Mouse (Mus musculus) stomach, postnatal 0 days (tissue): ENCODE measurements at regions not wholly inside any gene's neighbourhood (a gene's known extent, or its start where the extent isn't known, plus 50 kb on each side); places are given as distances from the start of the nearest gene placed in this dataset.

Source experiments
- ATAC-seq: fragments of 200-750 bp; cut with Nextera tagmentation; 2 replicates; pipeline ENCODE4 v1.8.0; 2017; ENCODE audit not compliant: low FRiP score, low TSS enrichment
- DNase-seq: peaks from one replicate; pipeline ENCODE4 v3.0.0-alpha.2; 2016; ENCODE audit warnings: low spot score
- H3K27ac ChIP-seq: fragments of 300-500 bp; sonication (generic); replicated peaks from 2 replicates; pipeline ENCODE4 v1.5.1; 2014; ENCODE audit warnings: mild to moderate bottlenecking, control low read depth
- H3K27me3 ChIP-seq: fragments of 300-500 bp; sonication (generic); 2 replicates; pipeline ENCODE4 v1.6.1; 2014; ENCODE audit warnings: low read length; ENCODE audit not compliant: control insufficient read depth, insufficient read depth
- H3K36me3 ChIP-seq: fragments of 300-500 bp; sonication (generic); 2 replicates; pipeline ENCODE4 v1.6.1; 2014; ENCODE audit warnings: low read length, mixed read lengths; ENCODE audit not compliant: control insufficient read depth, insufficient read depth
- H3K4me1 ChIP-seq: fragments of 300-500 bp; sonication (generic); replicated peaks from 2 replicates; pipeline ENCODE4 v1.6.1; 2014; ENCODE audit warnings: antibody characterized with exemption; ENCODE audit not compliant: control insufficient read depth, insufficient read depth
- H3K4me2 ChIP-seq: fragments of 300-500 bp; sonication (generic); replicated peaks from 2 replicates; pipeline ENCODE4 v1.6.1; 2014; ENCODE audit warnings: low read depth, mild to moderate bottlenecking, control low read depth, moderate library complexity
- H3K4me3 ChIP-seq: fragments of 300-500 bp; sonication (generic); 2 replicates; pipeline ENCODE4 v1.5.1; 2014; ENCODE audit warnings: low read depth, low read length, control low read depth
- H3K9ac ChIP-seq: fragments of 300-500 bp; sonication (generic); 2 replicates; pipeline ENCODE4 v1.6.1; 2014; ENCODE audit warnings: mild to moderate bottlenecking, low read length, control low read depth, mixed read lengths
- H3K9me3 ChIP-seq: fragments of 300-500 bp; sonication (generic); 2 replicates; pipeline ENCODE4 v1.6.1; 2016; ENCODE audit warnings: low read length; ENCODE audit not compliant: control insufficient read depth
- CTCF ChIP-seq: IDR thresholded peaks from 2 replicates; pipeline ENCODE4 v1.5.1; 2016; ENCODE audit warnings: antibody characterized with exemption, low read depth, mild to moderate bottlenecking, moderate library complexity
- EP300 ChIP-seq: optimal IDR thresholded peaks from 2 replicates; pipeline ENCODE3; 2016; ENCODE audit warnings: antibody characterized with exemption
- WGBS: fragments of 180-500 bp; shearing (Covaris S2); extraction: QIAGEN DNeasy Blood & Tissue Kit; methylation state at CpG from one replicate; pipeline ENCODE4 v1.1.7; 2014; 5-methylcytosine and 5-hydroxymethylcytosine counted together

DNA sequence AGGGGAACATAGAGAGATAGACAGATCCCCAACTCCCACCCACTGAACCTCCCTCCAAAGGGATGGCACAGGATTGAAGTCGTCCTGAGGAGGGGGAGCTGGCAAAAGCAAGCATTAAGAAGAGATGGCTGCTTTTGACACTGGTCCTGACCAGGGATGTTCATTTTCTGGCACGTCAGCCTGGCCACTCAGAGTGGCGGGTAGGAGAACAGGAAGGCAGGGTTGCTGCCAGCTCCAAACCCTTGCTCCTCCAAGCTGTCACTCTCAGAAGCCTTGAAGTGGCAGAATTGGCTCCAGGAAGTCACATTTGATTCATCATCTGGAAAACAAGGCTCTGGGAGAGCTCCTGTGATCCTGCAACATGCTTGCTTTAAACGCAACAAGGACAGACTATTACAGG, 94.8 kb upstream of the Sfswap start:
- TF ChIP-seq EP300 = no peak
- TF ChIP-seq CTCF = no peak
- no peaks in the 10 kb centered on the region for H3K9me3 ChIP-seq
- H3K27ac ChIP-seq = no peak overlapping the region
- H3K4me1 ChIP-seq = no peaks in the 10 kb centered on the region; the same call in 1 of the 2 replicates
- H3K36me3 ChIP-seq = no peaks in the 10 kb centered on the region
- DNase-seq = no peak
- WGBS = 67% methylated on average over 4 of the region's 4 CpGs
- no peak overlapping the region for H3K4me3 ChIP-seq
- no peak overlapping the region for H3K4me2 ChIP-seq
- H3K9ac ChIP-seq = no peak overlapping the region
- no peak for ATAC-seq
- no peaks in the 10 kb centered on the region for H3K27me3 ChIP-seq

DNA sequence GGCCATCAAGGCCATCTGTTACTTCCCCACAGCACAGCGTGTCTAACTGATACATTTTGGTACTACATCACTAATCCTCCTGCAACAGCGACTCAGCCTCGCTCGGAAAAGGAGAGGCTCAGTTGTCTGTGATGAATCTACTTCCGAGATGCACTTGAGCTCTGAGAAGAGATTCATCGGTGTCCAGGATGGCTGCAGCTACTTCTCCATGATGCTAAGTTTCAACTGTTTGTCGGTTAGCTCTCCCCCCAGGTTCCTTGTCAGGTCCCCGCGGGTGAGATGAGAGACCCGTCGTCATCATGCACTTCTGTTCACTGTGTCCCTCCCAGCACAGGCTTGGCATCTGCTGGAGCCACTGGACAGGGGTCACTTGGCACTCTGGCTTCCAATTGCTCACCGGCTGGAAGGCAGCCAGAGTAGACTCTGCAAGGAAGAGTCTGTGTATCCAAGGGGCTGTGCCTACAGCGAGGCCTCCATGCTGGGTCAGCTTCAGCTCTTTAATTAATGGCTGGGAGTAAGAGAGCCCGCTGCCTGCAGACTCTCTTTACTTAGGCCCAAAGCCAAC, 91.5 kb upstream of the Sfswap start:
- H3K27ac ChIP-seq = no peak overlapping the region
- peak; percentile 23 for DNase-seq
- H3K4me2 ChIP-seq = no peak overlapping the region
- 39% methylated on average over 14 of the region's 14 CpGs for WGBS
- no peaks in the 10 kb centered on the region for H3K9me3 ChIP-seq
- no peaks in the 10 kb centered on the region for H3K27me3 ChIP-seq
- H3K4me3 ChIP-seq = no peak overlapping the region
- TF ChIP-seq CTCF = no peak
- no peak for TF ChIP-seq EP300
- ATAC-seq = peak; percentile 56; the same call in 1 of the 2 replicates
- no peak overlapping the region for H3K9ac ChIP-seq
- no peaks in the 10 kb centered on the region for H3K36me3 ChIP-seq
- H3K4me1 ChIP-seq = no peaks in the 10 kb centered on the region; the same call in 1 of the 2 replicates

DNA sequence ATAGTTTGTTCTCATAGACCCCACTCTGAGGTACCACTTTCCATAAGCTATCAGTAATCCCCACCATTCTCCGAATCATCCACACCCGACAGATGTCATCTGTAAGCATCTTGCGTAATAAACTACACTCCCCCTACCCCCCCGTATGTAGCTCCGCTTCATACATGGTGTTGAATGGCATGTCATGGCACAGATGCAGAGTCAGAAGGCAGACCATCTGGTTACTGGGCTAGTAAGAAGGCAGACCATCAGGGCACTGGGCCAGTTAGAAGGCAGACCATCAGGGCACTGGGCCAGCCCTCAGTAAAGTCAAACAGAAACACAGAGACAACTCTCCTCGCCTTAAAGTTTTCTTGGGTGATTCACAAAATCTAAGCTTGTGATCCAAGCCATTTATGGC, 88.9 kb upstream of the Sfswap start:
- WGBS = 76% methylated on average over 6 of the region's 6 CpGs
- Histone ChIP-seq H3K9me3 (no peaks in the 10 kb centered on the region), H3K9ac (no peak overlapping the region), H3K4me1 (no peaks in the 10 kb centered on the region; the same call in 1 of the 2 replicates), H3K27me3 (no peaks in the 10 kb centered on the region), H3K4me3 (no peak overlapping the region), H3K27ac (no peak overlapping the region), H3K4me2 (no peak overlapping the region), H3K36me3 (no peaks in the 10 kb centered on the region)
- no peak for TF ChIP-seq CTCF
- no peak for TF ChIP-seq EP300
- ATAC-seq (no peak), DNase-seq (no peak)

DNA sequence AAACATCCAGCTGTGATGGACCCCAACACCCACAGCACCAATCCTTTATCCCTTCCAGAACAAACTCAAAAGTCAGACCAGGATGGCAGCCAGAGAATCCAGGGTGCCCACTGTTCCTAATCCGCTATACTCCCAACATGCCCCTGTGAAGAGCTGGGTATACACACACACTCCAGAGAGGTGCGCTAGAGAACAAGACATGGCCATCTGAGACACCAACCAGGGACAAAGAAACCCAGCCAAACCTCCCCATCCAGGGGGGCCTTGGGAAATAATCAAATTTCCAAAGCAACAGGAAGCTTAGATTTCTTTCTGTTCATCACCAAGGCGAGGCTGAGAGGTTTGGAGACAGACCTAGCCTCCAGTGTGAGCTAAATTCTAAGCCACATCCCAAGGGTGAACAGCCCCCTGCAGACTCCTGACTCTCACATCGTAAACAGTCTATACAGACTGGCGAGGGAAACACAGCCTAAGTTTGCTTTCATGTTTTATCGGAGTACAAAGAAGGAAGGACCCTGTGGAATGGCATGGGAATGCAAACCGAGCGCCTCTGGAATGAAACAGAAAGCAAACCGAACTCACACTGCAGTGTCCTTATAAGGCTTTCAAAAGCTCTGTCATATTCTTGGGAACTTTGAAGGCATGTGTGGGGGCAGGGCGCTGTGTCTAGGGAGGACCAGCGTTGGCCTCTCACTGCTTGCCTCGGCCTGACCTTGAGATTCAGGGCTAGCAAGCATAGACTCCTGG, 85.9 kb upstream of the Sfswap start:
- WGBS = 20% methylated on average over 12 of the region's 12 CpGs
- Histone ChIP-seq H3K4me1 (no peaks in the 10 kb centered on the region), H3K9ac (peak overlapping the region; percentile 41; the same call in 1 of the 2 replicates), H3K4me2 (peak overlapping the region; percentile 23), H3K27ac (peak overlapping the region; percentile 92), H3K27me3 (no peaks in the 10 kb centered on the region), H3K4me3 (peak overlapping the region; percentile 0; the same call in 1 of the 2 replicates), H3K9me3 (no peaks in the 10 kb centered on the region), H3K36me3 (no peaks in the 10 kb centered on the region)
- no peak for TF ChIP-seq EP300
- peak; percentile 49 for TF ChIP-seq CTCF
- DNase-seq (peak; percentile 27), ATAC-seq (peak; percentile 82)

GRCm38 (mm10) chr5:129416425-129416824, 84.6 kb upstream of the Sfswap start:
- Histone ChIP-seq H3K4me3 (no peak overlapping the region), H3K4me1 (no peaks in the 10 kb centered on the region), H3K27ac (peak overlapping the region; percentile 92), H3K4me2 (no peak overlapping the region), H3K9ac (no peak overlapping the region), H3K27me3 (no peaks in the 10 kb centered on the region), H3K36me3 (no peaks in the 10 kb centered on the region), H3K9me3 (no peaks in the 10 kb centered on the region)
- ATAC-seq (no peak), DNase-seq (no peak)
- WGBS = 4% methylated on average over 3 of the region's 3 CpGs
- TF ChIP-seq EP300 = no peak
- TF ChIP-seq CTCF = peak; percentile 57

GRCm38 (mm10) chr5:129417516-129417915, 83.5 kb upstream of the Sfswap start:
- Histone ChIP-seq H3K27me3 (no peaks in the 10 kb centered on the region), H3K27ac (peak overlapping the region; percentile 30; the same call in 1 of the 2 replicates), H3K36me3 (no peaks in the 10 kb centered on the region), H3K4me1 (no peaks in the 10 kb centered on the region), H3K9ac (no peak overlapping the region), H3K4me2 (no peak overlapping the region), H3K4me3 (no peak overlapping the region), H3K9me3 (no peaks in the 10 kb centered on the region)
- TF ChIP-seq CTCF (no peak), EP300 (no peak)
- no peak for ATAC-seq
- WGBS = 30% methylated on average over 3 of the region's 3 CpGs
- no peak for DNase-seq
